Mouse (Mus musculus) thymus, adult 2 months (tissue): ENCODE results near the gene Gan.

Experiments
- CTCF ChIP-seq: fragments of 200-500 bp; IDR thresholded peaks from 2 replicates; pipeline ENCODE4 v1.5.1; 2012; ENCODE audit warnings: mild to moderate bottlenecking, control low read depth, low read length, moderate library complexity, borderline replicate concordance; ENCODE audit not compliant: control insufficient read depth, poor library complexity, insufficient read depth; ENCODE audit errors: extremely low read depth
- POLR2A ChIP-seq: fragments of 200-500 bp; IDR thresholded peaks from 2 replicates; pipeline ENCODE4 v1.6.1; 2012; ENCODE audit warnings: mild to moderate bottlenecking, low read length, control low read depth, moderate library complexity; ENCODE audit not compliant: control insufficient read depth, poor library complexity, insufficient read depth; ENCODE audit errors: extremely low read depth

- TF ChIP-seq CTCF (no peak), POLR2A (no peak)
Observed at GRCm38 (mm10) chr8:117121277-117121676, 36.7 kb upstream of the Gan start.
